Mouse (Mus musculus): ENCODE measurements around the gene Tomm22.

GRCm38 (mm10) chr15:79695516-79695915 lies 24.9 kb downstream of the Tomm22 start:
- TF ChIP-seq CTCF (IDR thresholded peaks at IDR 0.05; ENCODE audit: low read depth, low read length): no peak
- TF ChIP-seq POLR2A (IDR thresholded peaks at IDR 0.05; ENCODE audit: borderline replicate concordance, low read depth, low read length): no peak

All from bone marrow macrophage, adult 2 months (primary cell).